Mouse (Mus musculus): ENCODE measurements around the gene Tmem37. TPM values are rescaled to one million over a fixed set of nuclear protein-coding genes. Genes with fewer than 3 reads are reported as not detected.

Tmem37 gene
- 10.0 and 10.4 TPM in 2 replicates for polyA plus RNA-seq (2016; fragmentation: Nextera tagmentation; extraction: Ambion mirVana)

DNA sequence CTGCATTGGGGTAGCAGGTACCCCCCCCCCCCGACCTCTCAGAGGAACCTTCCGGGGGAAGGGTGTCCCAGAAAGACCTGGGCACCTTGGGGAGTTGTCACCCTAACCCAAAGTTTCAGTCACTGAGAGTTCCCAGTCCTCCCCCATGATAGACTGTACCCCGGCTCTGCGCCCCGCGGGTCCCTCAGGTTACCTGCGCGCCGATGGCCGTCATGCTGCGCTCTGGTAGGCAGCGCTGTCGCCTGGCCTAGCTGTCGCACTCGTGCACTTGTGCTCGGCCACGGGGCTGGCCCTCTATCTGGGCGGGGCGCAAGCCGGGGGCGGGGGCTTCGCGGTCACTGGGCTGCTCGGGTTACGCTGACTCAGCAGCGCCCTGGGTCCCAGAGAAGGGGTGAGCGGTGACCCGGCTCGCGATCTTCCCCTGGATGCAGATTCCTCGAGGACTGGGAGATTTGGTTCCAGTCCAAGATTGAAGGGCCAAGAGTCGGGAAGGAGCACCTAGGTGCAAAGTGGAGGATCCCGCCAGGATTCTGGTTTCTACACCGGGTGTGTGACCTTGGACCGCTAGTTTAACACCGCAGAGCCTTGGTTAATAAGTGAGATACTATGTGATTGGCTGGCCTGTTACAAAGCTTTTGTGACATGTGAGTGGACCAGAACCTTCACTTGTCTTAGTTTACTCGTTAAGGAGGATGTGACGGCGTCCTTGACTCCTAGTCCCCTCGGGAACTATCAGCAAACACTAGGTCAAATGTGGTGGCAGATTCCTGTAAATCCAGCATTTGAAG lies at the start of gene Tmem37:
Tmem37 (minus strand) TSS at position 556 of the 788 bp plus-strand sequence.
- H3K4me1 ChIP-seq (replicated peaks), result peaks cover 42% of the 10 kb centered on the region
- WGBS, result under 1% methylated on average over 40 of the region's 40 CpGs
- H3K27ac ChIP-seq, result peak within 1 kb of the TSS; percentile 63
- H3K9me3 ChIP-seq, result no peaks in the 10 kb centered on the region
- H3K36me3 ChIP-seq, result no peaks in the 10 kb centered on the region
- peak within 1 kb of the TSS; percentile 52 for H3K4me3 ChIP-seq
- H3K27me3 ChIP-seq (ENCODE audit: insufficient read depth, poor library complexity, severe bottlenecking), result peaks cover 55% of the 10 kb centered on the region
- peak; percentile 86 for DNase-seq (ENCODE audit: low spot score)

DNA sequence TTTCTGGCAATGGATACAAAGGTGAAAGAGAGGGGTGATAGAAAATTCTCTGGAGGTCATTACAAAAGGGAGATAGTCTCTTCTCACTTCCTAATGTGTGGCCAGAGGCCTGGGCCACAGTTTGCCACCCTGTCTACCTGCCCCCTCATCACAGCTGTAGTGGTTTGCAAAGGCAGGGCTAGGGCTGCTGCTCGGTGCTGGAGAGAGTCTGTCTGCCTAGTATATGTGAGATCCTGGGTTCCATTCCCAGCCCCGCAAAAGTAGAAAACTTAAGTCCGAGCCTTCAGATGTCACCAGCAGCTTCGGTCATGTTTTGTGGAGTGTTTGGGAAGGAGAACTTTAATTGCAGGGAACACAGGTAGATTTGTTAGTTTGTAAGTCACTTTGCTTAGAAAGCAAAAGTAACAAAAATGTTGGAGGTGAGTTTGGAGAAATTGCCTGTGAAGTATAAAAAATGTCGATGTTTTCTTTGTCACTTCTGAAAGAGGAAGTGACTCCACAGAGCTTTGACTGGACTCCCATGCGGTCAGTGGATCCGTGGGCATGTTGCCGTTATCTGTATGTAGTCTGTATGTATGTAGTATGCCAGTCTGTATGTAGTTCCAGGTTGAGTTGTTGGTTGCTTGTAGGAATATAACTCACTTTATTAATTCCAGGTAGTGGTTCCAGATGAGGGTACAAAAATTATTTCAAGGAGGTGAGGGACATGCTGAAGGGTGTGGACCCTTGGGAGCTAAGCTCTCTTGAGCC lies 48.9 kb upstream of the Tmem37 start:
- WGBS, result 94% methylated on average over 8 of the region's 8 CpGs
- Histone ChIP-seq H3K36me3 (peaks cover 17% of the 10 kb centered on the region), H3K4me3 (no peak overlapping the region), H3K27ac (no peak overlapping the region), H3K9me3 (no peaks in the 10 kb centered on the region), H3K27me3 (ENCODE audit: insufficient read depth, poor library complexity, severe bottlenecking) (no peaks in the 10 kb centered on the region), H3K4me1 (replicated peaks) (peaks cover 32% of the 10 kb centered on the region)
- no peak for DNase-seq (ENCODE audit: low spot score)

DNA sequence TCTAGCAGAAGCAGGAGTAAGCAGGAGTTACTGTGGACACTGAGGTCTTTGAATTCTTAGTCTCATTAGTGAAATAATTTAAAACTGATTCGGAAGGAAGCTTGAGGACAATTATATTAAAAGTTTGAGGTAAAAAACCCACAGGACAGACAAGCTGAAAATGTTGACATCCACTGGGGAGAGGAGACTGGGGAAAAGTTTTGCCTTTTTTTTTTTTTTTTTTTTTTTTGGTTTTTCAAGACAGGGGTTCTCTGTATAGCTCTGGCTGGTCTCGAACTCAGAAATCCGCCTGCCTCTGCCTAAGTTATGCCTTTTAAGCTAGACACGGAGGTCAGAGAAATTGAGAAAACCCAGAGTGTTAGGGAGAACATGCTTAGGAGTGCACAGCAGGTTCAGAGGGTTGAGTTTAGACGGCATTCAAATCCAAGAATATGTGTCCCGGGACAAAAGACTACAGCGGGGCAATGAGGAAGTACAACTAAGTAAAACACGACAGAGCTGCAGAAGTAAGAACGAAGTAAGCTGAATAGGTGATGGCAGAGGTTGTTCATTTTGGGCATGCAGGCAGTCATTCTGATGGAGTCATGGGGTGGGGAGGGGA lies 48.2 kb upstream of the Tmem37 start:
- Histone ChIP-seq H3K27ac (peak overlapping the region; percentile 91), H3K36me3 (peaks cover 23% of the 10 kb centered on the region), H3K9me3 (no peaks in the 10 kb centered on the region), H3K4me3 (peak overlapping the region; percentile 63), H3K4me1 (replicated peaks) (peaks cover 32% of the 10 kb centered on the region), H3K27me3 (ENCODE audit: insufficient read depth, poor library complexity, severe bottlenecking) (no peaks in the 10 kb centered on the region)
- 89% methylated on average over 9 of the region's 9 CpGs for WGBS
- DNase-seq (ENCODE audit: low spot score), result no peak

DNA sequence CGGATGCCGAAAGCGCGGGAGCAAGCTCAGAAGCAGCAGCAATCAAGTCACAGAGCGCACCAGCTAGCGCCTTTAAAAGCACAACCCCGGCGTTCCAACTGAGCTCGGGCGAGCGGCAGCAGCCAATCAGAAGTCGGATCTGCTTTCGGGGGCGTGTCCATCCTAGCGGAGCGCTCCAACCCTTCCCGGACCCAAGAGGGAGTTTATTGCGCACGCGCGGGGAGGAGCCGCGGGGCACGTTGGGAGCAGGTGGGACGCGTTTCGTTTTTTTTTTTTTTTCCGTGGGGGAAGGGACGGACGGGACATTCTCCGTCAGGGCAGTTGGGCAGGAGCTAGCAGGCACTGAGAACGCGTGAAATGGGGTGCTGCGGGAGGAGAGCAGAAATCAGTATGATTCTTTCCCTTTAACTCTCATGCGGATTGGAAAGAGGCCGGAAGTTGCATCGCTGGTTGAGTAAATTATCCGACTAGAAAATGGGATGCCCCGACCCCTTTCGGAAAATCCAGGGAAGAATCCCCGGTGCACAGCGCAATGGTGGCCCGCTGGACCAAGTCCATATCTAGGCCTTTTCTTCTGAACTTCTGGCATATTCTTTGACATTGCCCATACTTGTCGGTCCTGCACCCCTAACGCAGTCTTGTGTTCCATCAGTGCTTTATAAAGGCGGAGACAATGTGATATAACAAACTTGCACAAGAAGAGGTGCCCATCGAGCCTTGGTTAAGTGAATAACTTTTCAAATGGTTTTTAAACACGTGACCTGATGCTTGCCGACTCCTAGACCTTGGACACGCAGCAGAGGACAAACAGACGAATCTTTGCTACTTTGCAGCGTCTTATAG lies 47.3 kb upstream of the Tmem37 start, which contains the start of the genes Dbi and 3110009E18Rik:
Dbi (minus strand) TSS at position 110 of the 843 bp plus-strand sequence.
3110009E18Rik (plus strand) TSS at position 219 of the 843 bp plus-strand sequence.
- Histone ChIP-seq H3K27me3 (ENCODE audit: insufficient read depth, poor library complexity, severe bottlenecking) (no peaks in the 10 kb centered on the region), H3K4me1 (replicated peaks) (peaks cover 32% of the 10 kb centered on the region), H3K36me3 (peaks cover 31% of the 10 kb centered on the region), H3K9me3 (no peaks in the 10 kb centered on the region), H3K27ac (peak within 1 kb of the TSS; percentile 91), H3K4me3 (peak within 1 kb of the TSS; percentile 63)
- 2% methylated on average over 52 of the region's 52 CpGs for WGBS
- peak; percentile 98 for DNase-seq (ENCODE audit: low spot score)

DNA sequence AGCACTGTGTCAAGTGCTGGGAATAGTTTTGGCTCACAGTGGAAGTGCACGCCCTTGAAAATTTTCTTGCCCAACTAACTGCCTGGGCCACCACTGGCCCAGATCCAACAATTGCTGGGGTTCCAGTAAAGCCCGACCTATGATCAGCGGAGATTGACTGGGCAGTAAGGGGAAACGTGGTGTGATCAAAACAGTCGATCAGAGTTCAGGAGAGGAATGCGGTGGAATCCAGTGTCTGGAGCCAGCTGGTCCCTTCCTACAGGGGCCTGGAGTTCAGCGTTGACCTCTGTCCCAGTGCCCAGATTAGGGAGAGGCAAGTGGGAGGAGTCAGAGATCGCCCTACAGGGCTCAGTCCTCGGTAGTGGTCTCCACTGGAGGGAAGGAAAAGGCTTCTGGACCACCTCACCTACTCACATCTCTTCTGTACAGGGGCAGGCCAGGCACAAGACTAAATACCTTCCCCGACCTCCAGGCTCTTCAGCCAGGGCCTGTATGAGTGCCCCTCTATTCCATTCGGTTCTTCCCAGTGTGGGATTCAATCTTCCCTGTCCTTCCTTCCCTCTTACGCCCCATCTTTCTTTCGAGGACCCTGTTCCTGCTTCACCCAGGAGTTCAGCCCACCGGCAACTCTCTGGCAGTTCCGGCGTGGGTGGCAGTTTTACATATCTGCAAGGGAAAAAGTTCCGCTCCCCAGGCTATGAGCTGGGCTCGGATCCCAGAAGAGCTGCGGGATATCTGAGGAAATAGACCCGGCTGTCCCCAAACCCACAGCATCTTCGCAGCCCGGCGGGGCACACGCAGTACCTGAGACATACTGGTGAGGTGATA lies 46.5 kb upstream of the Tmem37 start:
- peak overlapping the region; percentile 91 for H3K27ac ChIP-seq
- no peaks in the 10 kb centered on the region for H3K27me3 ChIP-seq (ENCODE audit: insufficient read depth, poor library complexity, severe bottlenecking)
- peak; percentile 49 for DNase-seq (ENCODE audit: low spot score)
- H3K36me3 ChIP-seq, result peaks cover 39% of the 10 kb centered on the region
- H3K4me3 ChIP-seq, result peak overlapping the region; percentile 63
- no peaks in the 10 kb centered on the region for H3K9me3 ChIP-seq
- H3K4me1 ChIP-seq (replicated peaks), result peaks cover 32% of the 10 kb centered on the region
- WGBS, result 7% methylated on average over 24 of the region's 24 CpGs

DNA sequence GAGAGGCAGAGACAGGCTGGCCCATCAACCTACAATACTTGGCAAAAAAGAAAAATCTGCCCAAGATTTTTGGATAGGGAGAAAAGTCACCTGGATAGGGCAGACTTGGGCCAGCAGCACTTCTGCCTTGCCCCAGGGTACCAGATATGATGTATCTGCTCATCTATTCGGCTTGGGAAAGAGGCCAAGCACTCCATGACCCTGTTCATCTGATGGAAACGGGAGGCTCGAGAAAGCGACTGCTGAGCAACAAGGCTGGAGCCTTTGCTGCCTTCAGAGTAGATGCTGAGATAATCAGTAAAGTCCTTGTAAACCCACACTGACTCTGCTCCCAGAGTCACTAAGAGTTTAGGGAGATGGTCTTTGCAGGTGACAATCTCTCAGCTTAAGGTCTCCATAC lies 45.5 kb upstream of the Tmem37 start:
- Histone ChIP-seq H3K4me1 (replicated peaks) (peaks cover 32% of the 10 kb centered on the region), H3K9me3 (peaks cover 5% of the 10 kb centered on the region), H3K27me3 (ENCODE audit: insufficient read depth, poor library complexity, severe bottlenecking) (no peaks in the 10 kb centered on the region), H3K36me3 (peaks cover 49% of the 10 kb centered on the region), H3K4me3 (peak overlapping the region; percentile 63), H3K27ac (no peak overlapping the region)
- DNase-seq (ENCODE audit: low spot score), result no peak
- 89% methylated on average over 4 of the region's 4 CpGs for WGBS

DNA sequence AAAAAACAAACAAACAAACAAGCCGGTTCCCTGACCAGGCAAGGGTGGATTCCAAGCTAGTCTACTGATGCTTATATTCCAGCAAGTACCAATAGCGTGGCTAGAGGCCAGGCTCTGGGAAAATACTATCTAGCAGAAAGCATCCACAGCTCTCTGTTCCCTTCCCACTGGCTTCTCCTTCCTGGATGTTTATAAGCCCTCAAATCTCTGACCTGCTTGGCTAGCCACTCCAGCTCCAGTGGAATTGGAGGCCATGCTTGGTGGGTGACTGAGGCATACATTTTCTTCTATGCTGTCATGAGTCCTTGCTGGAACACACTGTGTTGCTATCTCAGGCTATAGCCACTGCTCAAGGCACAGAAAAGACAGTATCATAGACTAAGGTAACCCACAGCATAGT lies 45.0 kb upstream of the Tmem37 start:
- Histone ChIP-seq H3K4me3 (no peak overlapping the region), H3K27ac (no peak overlapping the region), H3K9me3 (peaks cover 9% of the 10 kb centered on the region), H3K36me3 (peaks cover 54% of the 10 kb centered on the region), H3K4me1 (replicated peaks) (peaks cover 32% of the 10 kb centered on the region), H3K27me3 (ENCODE audit: insufficient read depth, poor library complexity, severe bottlenecking) (no peaks in the 10 kb centered on the region)
- WGBS, result 92% methylated on average over 2 of the region's 2 CpGs
- DNase-seq (ENCODE audit: low spot score), result no peak

DNA sequence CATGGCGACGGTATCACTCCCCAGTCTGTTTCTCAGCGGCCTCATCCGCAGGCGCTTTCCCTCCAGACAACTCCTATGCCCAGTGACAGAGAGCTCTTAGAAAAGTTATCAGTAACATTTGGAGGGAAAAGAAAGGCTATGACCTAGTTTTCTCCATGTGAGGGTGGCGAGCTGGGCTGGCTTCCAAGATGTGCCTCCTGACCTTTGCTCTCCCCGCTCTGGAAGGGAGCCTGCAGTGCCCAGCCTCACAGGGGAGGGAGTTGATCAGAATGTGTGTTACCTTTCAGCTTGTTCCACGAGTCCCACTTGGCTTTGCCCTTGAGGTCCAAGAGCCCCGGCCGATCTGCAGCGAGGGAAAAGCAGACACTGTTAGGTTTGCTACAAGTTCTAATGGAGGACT lies 42.2 kb upstream of the Tmem37 start:
- Histone ChIP-seq H3K27ac (no peak overlapping the region), H3K4me3 (no peak overlapping the region), H3K36me3 (peaks cover 80% of the 10 kb centered on the region), H3K27me3 (ENCODE audit: insufficient read depth, poor library complexity, severe bottlenecking) (no peaks in the 10 kb centered on the region), H3K4me1 (replicated peaks) (peaks cover 28% of the 10 kb centered on the region), H3K9me3 (peaks cover 9% of the 10 kb centered on the region)
- no peak for DNase-seq (ENCODE audit: low spot score)
- WGBS, result 89% methylated on average over 11 of the region's 11 CpGs

DNA sequence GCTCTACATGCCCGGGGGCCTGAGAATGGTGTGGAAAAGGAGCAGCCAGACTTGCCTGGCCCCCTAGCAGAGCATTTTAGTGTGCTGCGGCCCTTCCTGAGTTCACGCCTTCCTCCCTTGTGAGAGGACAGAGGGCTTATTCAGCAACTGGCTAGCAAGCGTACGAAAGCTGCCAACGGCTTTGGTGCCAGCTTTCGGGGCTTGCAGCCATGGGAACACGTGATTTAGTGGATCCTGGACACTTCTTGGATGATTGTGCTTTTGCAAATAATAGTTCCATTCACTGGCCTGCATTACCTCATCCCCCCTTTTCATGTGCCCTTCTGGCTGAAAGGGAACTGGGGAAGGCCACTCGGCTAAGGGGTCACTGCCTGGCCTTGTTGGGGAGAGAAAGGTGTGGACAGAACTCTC lies 41.8 kb upstream of the Tmem37 start:
- WGBS, result 89% methylated on average over 9 of the region's 9 CpGs
- Histone ChIP-seq H3K36me3 (peaks cover 84% of the 10 kb centered on the region), H3K27ac (no peak overlapping the region)

DNA sequence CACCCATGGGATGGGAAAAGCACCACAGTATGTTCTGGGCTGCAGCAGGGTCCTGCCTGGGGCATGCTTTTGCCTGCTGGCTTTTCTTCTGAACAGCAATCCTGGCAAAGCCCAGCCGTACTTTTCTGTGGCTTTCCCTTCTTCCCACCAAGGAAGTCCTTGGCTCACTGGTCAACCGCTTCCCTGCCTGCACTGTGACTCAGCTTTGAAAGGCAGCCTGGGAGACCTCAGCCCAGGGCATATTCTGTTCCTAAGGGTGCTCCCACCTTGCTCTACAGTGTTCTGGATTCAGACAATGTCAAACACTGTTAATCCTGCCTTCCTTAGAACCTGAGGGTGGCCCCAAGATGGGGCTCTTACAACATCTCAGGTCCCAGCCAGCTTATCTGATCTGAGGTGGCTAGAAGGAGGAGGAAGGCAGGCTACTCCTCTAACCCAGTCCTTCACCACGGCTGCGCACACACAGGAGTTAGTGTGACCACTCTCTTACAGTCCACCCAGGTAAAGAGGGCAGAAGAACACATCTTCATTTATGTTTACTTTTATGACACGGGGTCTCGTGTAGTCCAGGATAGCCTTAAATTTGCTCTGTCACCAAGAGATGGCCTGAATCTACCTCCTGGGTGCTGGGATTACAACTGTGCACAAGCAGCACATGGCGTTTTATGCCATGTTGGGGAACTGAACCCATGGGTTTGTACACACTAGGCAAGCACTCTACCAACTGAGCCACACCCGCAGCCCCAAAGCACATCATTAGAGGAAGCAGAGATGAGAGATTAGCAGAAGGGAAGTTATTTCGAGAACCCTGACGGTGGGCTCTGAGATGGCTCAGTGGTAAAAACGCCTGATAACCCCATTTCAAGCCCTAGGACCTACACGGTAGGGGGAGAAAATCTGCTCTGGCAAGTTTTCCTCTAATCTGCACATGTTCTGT lies 38.6 kb upstream of the Tmem37 start:
- no peak overlapping the region for H3K27ac ChIP-seq
- H3K4me1 ChIP-seq (replicated peaks), result no peaks in the 10 kb centered on the region
- no peak overlapping the region for H3K4me3 ChIP-seq
- DNase-seq (ENCODE audit: low spot score), result no peak
- peaks cover 67% of the 10 kb centered on the region for H3K36me3 ChIP-seq
- peaks cover 9% of the 10 kb centered on the region for H3K9me3 ChIP-seq
- H3K27me3 ChIP-seq (ENCODE audit: insufficient read depth, poor library complexity, severe bottlenecking), result no peaks in the 10 kb centered on the region
- whole genome bisulfite sequencing, result 90% methylated on average over 12 of the region's 12 CpGs

More for the DNA sequence above, 41.8 kb upstream of the Tmem37 start:
- DNase-seq (ENCODE audit: low spot score), result no peak
- H3K27me3 ChIP-seq (ENCODE audit: insufficient read depth, poor library complexity, severe bottlenecking), result no peaks in the 10 kb centered on the region
- peaks cover 9% of the 10 kb centered on the region for H3K9me3 ChIP-seq
- no peak overlapping the region for H3K4me3 ChIP-seq
- H3K4me1 ChIP-seq (replicated peaks), result peaks cover 28% of the 10 kb centered on the region

DNA sequence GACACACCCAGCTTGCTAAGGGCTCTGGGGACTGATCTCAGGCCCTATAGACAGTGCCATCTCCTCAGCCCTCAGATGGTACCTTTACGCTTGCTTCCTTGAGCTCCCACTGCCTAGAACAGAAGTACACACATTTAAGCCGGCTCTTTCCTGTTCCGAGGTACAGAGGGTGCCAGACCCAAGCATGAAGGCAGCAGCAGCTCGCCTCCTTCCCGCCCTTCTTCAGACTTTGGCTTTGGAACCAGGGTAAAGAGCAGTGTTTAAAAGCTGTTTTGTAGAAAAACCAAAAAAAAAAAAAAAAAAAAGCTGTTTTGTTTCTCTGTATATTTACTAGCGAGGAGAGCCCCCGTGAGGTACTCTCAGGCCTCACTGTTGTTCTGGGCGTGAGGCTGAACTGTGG lies 37.9 kb upstream of the Tmem37 start:
- DNase-seq (ENCODE audit: low spot score), result no peak
- H3K27ac ChIP-seq, result no peak overlapping the region
- H3K4me3 ChIP-seq, result no peak overlapping the region
- H3K4me1 ChIP-seq (replicated peaks), result no peaks in the 10 kb centered on the region
- peaks cover 59% of the 10 kb centered on the region for H3K36me3 ChIP-seq
- WGBS, result 91% methylated on average over 8 of the region's 8 CpGs
- peaks cover 9% of the 10 kb centered on the region for H3K9me3 ChIP-seq
- no peaks in the 10 kb centered on the region for H3K27me3 ChIP-seq (ENCODE audit: insufficient read depth, poor library complexity, severe bottlenecking)
